Mouse (Mus musculus) embryonic facial prominence, embryonic 13.5 days (tissue): Measurements from ENCODE around the gene Nfam1. TPM values are rescaled to one million over a fixed set of nuclear protein-coding genes. Genes with fewer than 3 reads are reported as not detected.
A peak's percentile ranks its signal among the peaks of the same experiment; 100 is the strongest.

Source experiments
- ATAC-seq: fragments of 200-750 bp; cut with Nextera tagmentation; 2 replicates; pipeline ENCODE4 v1.8.0; 2017; ENCODE audit warnings: low read depth; ENCODE audit not compliant: insufficient number of reproducible peaks, insufficient read depth, low FRiP score, low TSS enrichment
- H3K27ac ChIP-seq: fragments of 300-500 bp; sonication (generic); 2 replicates; pipeline ENCODE4 v1.5.1; 2015; ENCODE audit warnings: moderate library complexity, mild to moderate bottlenecking, inconsistent platforms
- H3K27me3 ChIP-seq: fragments of 300-500 bp; sonication (generic); 2 replicates; pipeline ENCODE4 v1.6.1; 2015; ENCODE audit warnings: mild to moderate bottlenecking, inconsistent platforms
- H3K36me3 ChIP-seq: fragments of 300-500 bp; sonication (generic); 2 replicates; pipeline ENCODE4 v1.6.1; 2015; ENCODE audit warnings: mild to moderate bottlenecking, inconsistent platforms
- H3K4me1 ChIP-seq: fragments of 300-500 bp; sonication (generic); 2 replicates; pipeline ENCODE4 v1.6.1; 2015; ENCODE audit warnings: inconsistent platforms
- H3K4me2 ChIP-seq: fragments of 300-500 bp; sonication (generic); 2 replicates; pipeline ENCODE4 v1.6.1; 2015; ENCODE audit warnings: moderate library complexity, mild to moderate bottlenecking, inconsistent platforms
- H3K4me3 ChIP-seq: fragments of 300-500 bp; sonication (generic); 2 replicates; pipeline ENCODE4 v1.5.1; 2015; ENCODE audit warnings: mild to moderate bottlenecking, inconsistent platforms
- H3K9ac ChIP-seq: fragments of 300-500 bp; sonication (generic); 2 replicates; pipeline ENCODE4 v1.6.1; 2015; ENCODE audit warnings: mild to moderate bottlenecking, inconsistent platforms
- H3K9me3 ChIP-seq: fragments of 300-500 bp; sonication (generic); 2 replicates; pipeline ENCODE4 v1.6.1; 2016; ENCODE audit warnings: inconsistent platforms
- WGBS: fragments of 180-500 bp; shearing (Covaris S2); methylation state at CpG from one replicate; pipeline ENCODE4 v1.1.7; 2015; ENCODE audit warnings: mixed read lengths; 5-methylcytosine and 5-hydroxymethylcytosine counted together
- polyA plus RNA-seq: library from polyadenylated mRNA; unstranded; fragments of >200 nt; fragmentation: Nextera tagmentation; extraction: Ambion mirVana; gene quantifications from 2 replicates; pipeline ENCODE4 v1.2.1, GENCODE M21; 2015

Nfam1 gene
- polyA plus RNA-seq, 1 experiment from 2014 or later, result 3.7 TPM

- H3K27ac ChIP-seq, result peak overlapping the region; percentile 23; the same call in 1 of the 2 replicates
- peaks cover 42% of the 10 kb centered on the region for H3K4me1 ChIP-seq
- H3K27me3 ChIP-seq, result no peaks in the 10 kb centered on the region
- H3K9me3 ChIP-seq, result no peaks in the 10 kb centered on the region
- no peak for ATAC-seq
- no peaks in the 10 kb centered on the region for H3K36me3 ChIP-seq
- peak overlapping the region; percentile 46; the same call in 1 of the 2 replicates for H3K9ac ChIP-seq
- H3K4me2 ChIP-seq, result peak overlapping the region; percentile 1; the same call in 1 of the 2 replicates
- WGBS, result 7% methylated on average over 8 of the region's 8 CpGs
- no peak overlapping the region for H3K4me3 ChIP-seq
Measured at GRCm38 (mm10) chr15:83010423-83010822, 22.7 kb downstream of the Nfam1 start.

- Histone ChIP-seq H3K36me3 (no peaks in the 10 kb centered on the region), H3K4me2 (no peak overlapping the region), H3K4me3 (no peak overlapping the region), H3K27ac (no peak overlapping the region), H3K9ac (no peak overlapping the region), H3K9me3 (no peaks in the 10 kb centered on the region), H3K27me3 (no peaks in the 10 kb centered on the region), H3K4me1 (peaks cover 42% of the 10 kb centered on the region)
- 92% methylated on average over 6 of the region's 6 CpGs for WGBS
- ATAC-seq, result no peak
Measured at GRCm38 (mm10) chr15:83009532-83009931, 23.6 kb downstream of the Nfam1 start.

GRCm38 (mm10) chr15:83008761-83009423 lies 24.2 kb downstream of the Nfam1 start:
- WGBS, result 71% methylated on average over 13 of the region's 13 CpGs
- Histone ChIP-seq H3K27me3 (no peaks in the 10 kb centered on the region), H3K36me3 (no peaks in the 10 kb centered on the region), H3K27ac (no peak overlapping the region), H3K4me1 (peaks cover 42% of the 10 kb centered on the region), H3K9ac (no peak overlapping the region), H3K9me3 (no peaks in the 10 kb centered on the region), H3K4me2 (no peak overlapping the region), H3K4me3 (no peak overlapping the region)
- no peak for ATAC-seq

GRCm38 (mm10) chr15:83007346-83007920 lies 25.7 kb downstream of the Nfam1 start:
- Histone ChIP-seq H3K9me3 (no peaks in the 10 kb centered on the region), H3K4me1 (peaks cover 46% of the 10 kb centered on the region), H3K27ac (peak overlapping the region; percentile 3; the same call in 1 of the 2 replicates), H3K27me3 (peaks cover 3% of the 10 kb centered on the region; the same call in 1 of the 2 replicates), H3K9ac (no peak overlapping the region), H3K4me2 (peak overlapping the region; percentile 5; the same call in 1 of the 2 replicates), H3K4me3 (no peak overlapping the region), H3K36me3 (no peaks in the 10 kb centered on the region)
- ATAC-seq, result no peak
- 36% methylated on average over 15 of the region's 15 CpGs for WGBS

- Histone ChIP-seq H3K4me3 (no peak overlapping the region), H3K4me2 (no peak overlapping the region), H3K27me3 (peaks cover 9% of the 10 kb centered on the region), H3K27ac (no peak overlapping the region), H3K9me3 (no peaks in the 10 kb centered on the region), H3K36me3 (no peaks in the 10 kb centered on the region), H3K4me1 (peaks cover 27% of the 10 kb centered on the region), H3K9ac (no peak overlapping the region)
- 43% methylated on average over 12 of the region's 12 CpGs for WGBS
- ATAC-seq, result no peak
Measured at GRCm38 (mm10) chr15:83002665-83003548, 30.2 kb downstream of the Nfam1 start.

- H3K27me3 ChIP-seq, result peaks cover 9% of the 10 kb centered on the region
- no peak overlapping the region for H3K27ac ChIP-seq
- peaks cover 43% of the 10 kb centered on the region for H3K4me1 ChIP-seq
- WGBS, result 88% methylated on average over 6 of the region's 6 CpGs
- no peak for ATAC-seq
- H3K9me3 ChIP-seq, result no peaks in the 10 kb centered on the region
- H3K9ac ChIP-seq, result no peak overlapping the region
- H3K4me3 ChIP-seq, result no peak overlapping the region
- no peaks in the 10 kb centered on the region for H3K36me3 ChIP-seq
- no peak overlapping the region for H3K4me2 ChIP-seq
Measured at GRCm38 (mm10) chr15:82998811-82999221, 34.3 kb downstream of the Nfam1 start.

GRCm38 (mm10) chr15:82996431-82996830 lies 36.7 kb downstream of the Nfam1 start:
- Histone ChIP-seq H3K4me2 (no peak overlapping the region), H3K4me3 (no peak overlapping the region), H3K9ac (no peak overlapping the region), H3K27ac (no peak overlapping the region), H3K36me3 (no peaks in the 10 kb centered on the region), H3K4me1 (peaks cover 46% of the 10 kb centered on the region), H3K9me3 (no peaks in the 10 kb centered on the region), H3K27me3 (no peaks in the 10 kb centered on the region; the same call in 1 of the 2 replicates)
- no peak for ATAC-seq

GRCm38 (mm10) chr15:82995239-82995638 lies 37.9 kb downstream of the Nfam1 start:
- no peaks in the 10 kb centered on the region for H3K9me3 ChIP-seq
- H3K4me3 ChIP-seq, result no peak overlapping the region
- H3K27me3 ChIP-seq, result peaks cover 6% of the 10 kb centered on the region
- H3K9ac ChIP-seq, result no peak overlapping the region
- no peak for ATAC-seq
- no peaks in the 10 kb centered on the region for H3K36me3 ChIP-seq
- WGBS, result 57% methylated on average over 7 of the region's 7 CpGs
- no peak overlapping the region for H3K27ac ChIP-seq
- H3K4me2 ChIP-seq, result no peak overlapping the region
- H3K4me1 ChIP-seq, result peaks cover 47% of the 10 kb centered on the region

GRCm38 (mm10) chr15:82992911-82993310 lies 40.2 kb downstream of the Nfam1 start:
- Histone ChIP-seq H3K4me2 (no peak overlapping the region), H3K4me3 (no peak overlapping the region), H3K36me3 (no peaks in the 10 kb centered on the region), H3K9ac (no peak overlapping the region), H3K9me3 (no peaks in the 10 kb centered on the region), H3K27ac (no peak overlapping the region), H3K27me3 (peaks cover 9% of the 10 kb centered on the region; the same call in 1 of the 2 replicates), H3K4me1 (peaks cover 56% of the 10 kb centered on the region)
- no peak for ATAC-seq
- 52% methylated on average over 9 of the region's 9 CpGs for WGBS

GRCm38 (mm10) chr15:82992079-82992783 lies 40.9 kb downstream of the Nfam1 start:
- Histone ChIP-seq H3K27ac (no peak overlapping the region), H3K4me1 (peaks cover 54% of the 10 kb centered on the region), H3K9ac (no peak overlapping the region; the same call in 1 of the 2 replicates), H3K36me3 (no peaks in the 10 kb centered on the region), H3K9me3 (no peaks in the 10 kb centered on the region), H3K27me3 (peaks cover 9% of the 10 kb centered on the region; the same call in 1 of the 2 replicates), H3K4me3 (no peak overlapping the region), H3K4me2 (no peak overlapping the region)
- no peak for ATAC-seq
- 60% methylated on average over 13 of the region's 13 CpGs for WGBS

- peaks cover 62% of the 10 kb centered on the region for H3K4me1 ChIP-seq
- ATAC-seq, result no peak
- H3K9me3 ChIP-seq, result no peaks in the 10 kb centered on the region
- no peak overlapping the region for H3K27ac ChIP-seq
- no peaks in the 10 kb centered on the region for H3K36me3 ChIP-seq
- no peak overlapping the region for H3K9ac ChIP-seq
- 58% methylated on average over 6 of the region's 6 CpGs for WGBS
- H3K27me3 ChIP-seq, result peaks cover 18% of the 10 kb centered on the region; the same call in 1 of the 2 replicates
- H3K4me2 ChIP-seq, result 0 out of 2 replicates have a peak overlapping the region, but pooled peaks have one; percentile 7
- H3K4me3 ChIP-seq, result no peak overlapping the region
Measured at GRCm38 (mm10) chr15:82989190-82989704, 43.9 kb downstream of the Nfam1 start.
